Mouse (Mus musculus): ENCODE measurements at regions not wholly inside any gene's neighbourhood (a gene's known extent, or its start where the extent isn't known, plus 50 kb on each side); places are given as distances from the start of the nearest gene placed in this dataset.

DNA sequence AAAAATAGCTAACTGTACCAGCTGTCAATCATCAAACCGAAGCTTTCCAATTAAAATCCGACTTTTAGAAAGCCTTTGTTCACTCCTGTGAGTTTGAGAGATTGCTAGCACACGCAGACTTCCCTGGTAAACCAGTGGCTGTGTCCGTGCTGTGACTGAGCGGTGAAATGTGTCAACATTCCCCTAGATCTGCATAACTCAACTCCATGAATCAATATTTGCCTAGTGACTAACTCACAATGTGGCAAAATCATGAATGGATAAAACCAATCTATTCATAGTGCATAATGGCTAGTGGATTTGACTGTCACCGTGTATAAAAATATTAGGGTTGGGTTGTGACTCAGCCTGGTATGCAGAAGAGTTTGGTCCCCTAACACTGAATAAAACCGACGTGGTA, 84.4 kb upstream of the Id2 start:
- Histone ChIP-seq H3K36me3 (ENCODE audit: control insufficient read depth, insufficient read depth, low read length) (no peaks in the 10 kb centered on the region), H3K4me1 (replicated peaks; ENCODE audit: control insufficient read depth, insufficient read depth, low read length) (0 out of 2 replicates have a peak, but pooled peaks cover 2% of the 10 kb centered on the region), H3K9me3 (ENCODE audit: control insufficient read depth, low read length) (no peaks in the 10 kb centered on the region), H3K27ac (ENCODE audit: low read depth) (no peak overlapping the region), H3K9ac (ENCODE audit: low read length) (no peak overlapping the region), H3K4me2 (ENCODE audit: low read length) (no peak overlapping the region), H3K4me3 (ENCODE audit: low read depth, low read length) (no peak overlapping the region), H3K27me3 (replicated peaks; ENCODE audit: control insufficient read depth, insufficient read depth, low read length) (no peaks in the 10 kb centered on the region)
- ATAC-seq (replicated peaks; ENCODE audit: low FRiP score, low TSS enrichment, low read depth) (no peak; the same call in 1 of the 2 replicates), DNase-seq (ENCODE audit: low spot score) (no peak)
- WGBS, result 77% methylated on average over 8 of the region's 8 CpGs

DNA sequence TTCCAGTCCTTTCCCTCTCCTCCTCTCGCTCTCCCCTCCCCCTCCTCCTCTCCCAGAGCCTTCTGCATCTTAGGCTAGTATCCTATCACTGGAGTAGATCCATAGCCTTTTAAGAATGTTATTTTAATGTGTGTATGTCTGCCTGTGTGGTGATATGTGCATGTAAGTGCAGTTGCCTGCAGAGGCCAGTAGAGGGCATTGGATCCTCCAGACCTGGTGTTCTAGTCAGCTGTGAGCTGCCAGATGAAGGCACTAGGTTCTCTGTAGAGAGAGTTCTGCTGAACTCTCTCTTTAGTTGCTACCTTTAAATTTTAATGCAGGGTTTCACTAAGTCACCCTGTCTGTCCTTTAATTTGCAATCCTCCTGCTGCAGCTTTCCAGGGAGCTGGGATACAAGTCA, 83.9 kb upstream of the Id2 start:
- H3K9ac ChIP-seq (ENCODE audit: low read length), result no peak overlapping the region
- no peak for ATAC-seq (replicated peaks; ENCODE audit: low FRiP score, low TSS enrichment, low read depth)
- DNase-seq (ENCODE audit: low spot score), result no peak
- no peaks in the 10 kb centered on the region for H3K9me3 ChIP-seq (ENCODE audit: control insufficient read depth, low read length)
- no peak overlapping the region for H3K27ac ChIP-seq (ENCODE audit: low read depth)
- H3K4me1 ChIP-seq (replicated peaks; ENCODE audit: control insufficient read depth, insufficient read depth, low read length), result 0 out of 2 replicates have a peak, but pooled peaks cover 2% of the 10 kb centered on the region
- H3K4me3 ChIP-seq (ENCODE audit: low read depth, low read length), result no peak overlapping the region
- no peaks in the 10 kb centered on the region for H3K36me3 ChIP-seq (ENCODE audit: control insufficient read depth, insufficient read depth, low read length)
- 93% methylated on average over 1 of the region's 1 CpGs for WGBS
- H3K4me2 ChIP-seq (ENCODE audit: low read length), result no peak overlapping the region
- H3K27me3 ChIP-seq (replicated peaks; ENCODE audit: control insufficient read depth, insufficient read depth, low read length), result no peaks in the 10 kb centered on the region

DNA sequence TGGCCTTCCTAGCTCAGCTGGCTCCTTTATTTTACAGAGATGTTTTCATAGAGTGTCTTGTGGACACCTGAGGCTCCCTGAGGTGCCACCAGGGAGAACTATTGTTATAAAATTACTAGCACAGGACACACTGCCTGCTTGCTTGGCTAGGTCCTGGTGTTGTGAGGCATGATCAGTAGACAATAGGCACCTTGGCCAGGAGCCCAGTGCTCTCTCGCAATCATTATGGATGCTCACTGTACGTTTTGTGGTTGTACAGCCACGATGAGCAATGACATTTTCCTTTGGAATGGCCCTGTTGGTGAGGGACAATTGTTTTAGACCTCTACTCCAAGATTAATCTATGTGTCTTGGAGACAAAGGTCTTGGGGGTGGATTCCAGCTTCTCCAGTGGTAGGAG, 83.3 kb upstream of the Id2 start:
- Histone ChIP-seq H3K4me3 (ENCODE audit: low read depth, low read length) (no peak overlapping the region), H3K9me3 (ENCODE audit: control insufficient read depth, low read length) (no peaks in the 10 kb centered on the region), H3K4me1 (replicated peaks; ENCODE audit: control insufficient read depth, insufficient read depth, low read length) (0 out of 2 replicates have a peak, but pooled peaks cover 2% of the 10 kb centered on the region), H3K9ac (ENCODE audit: low read length) (no peak overlapping the region), H3K27ac (ENCODE audit: low read depth) (no peak overlapping the region), H3K36me3 (ENCODE audit: control insufficient read depth, insufficient read depth, low read length) (no peaks in the 10 kb centered on the region), H3K4me2 (ENCODE audit: low read length) (no peak overlapping the region), H3K27me3 (replicated peaks; ENCODE audit: control insufficient read depth, insufficient read depth, low read length) (no peaks in the 10 kb centered on the region)
- DNase-seq (ENCODE audit: low spot score) (no peak), ATAC-seq (replicated peaks; ENCODE audit: low FRiP score, low TSS enrichment, low read depth) (no peak)
- WGBS, result 83% methylated on average over 3 of the region's 3 CpGs

DNA sequence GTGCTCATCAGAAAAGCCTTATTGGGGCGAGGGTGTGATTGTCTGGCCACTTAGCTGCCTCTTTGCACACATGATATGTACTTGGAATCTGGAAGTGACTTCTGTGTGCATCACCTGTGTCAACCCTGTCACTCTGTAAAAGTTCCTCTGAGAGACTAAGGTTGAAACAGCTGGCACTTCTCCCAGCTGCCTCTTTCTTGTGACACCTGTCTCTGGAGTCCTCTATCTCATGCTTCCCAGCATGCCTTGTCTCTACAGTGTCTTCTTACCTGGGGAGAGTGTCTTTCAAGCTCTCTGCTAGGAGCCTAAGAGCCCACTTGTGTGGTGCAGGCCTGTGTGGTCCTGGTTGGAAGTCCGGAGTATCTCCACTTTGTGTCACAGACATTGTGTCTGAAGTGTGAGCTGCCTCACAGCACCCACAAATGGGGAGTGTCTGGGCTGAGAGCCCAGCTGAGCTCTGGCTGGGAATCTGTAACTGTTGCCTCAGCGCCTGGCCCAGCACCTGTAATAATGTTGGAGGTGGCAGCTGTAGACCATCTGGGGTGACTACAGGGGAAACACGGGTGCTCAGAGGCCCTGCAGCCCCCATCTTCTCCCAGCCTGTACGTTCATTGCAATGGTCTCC, 81.7 kb upstream of the Id2 start:
- no peaks in the 10 kb centered on the region for H3K36me3 ChIP-seq (ENCODE audit: control insufficient read depth, insufficient read depth, low read length)
- no peak for ATAC-seq (replicated peaks; ENCODE audit: low FRiP score, low TSS enrichment, low read depth)
- H3K27me3 ChIP-seq (replicated peaks; ENCODE audit: control insufficient read depth, insufficient read depth, low read length), result no peaks in the 10 kb centered on the region
- no peak overlapping the region for H3K9ac ChIP-seq (ENCODE audit: low read length)
- DNase-seq (ENCODE audit: low spot score), result no peak
- H3K4me1 ChIP-seq (replicated peaks; ENCODE audit: control insufficient read depth, insufficient read depth, low read length), result 0 out of 2 replicates have a peak, but pooled peaks cover 2% of the 10 kb centered on the region
- no peak overlapping the region for H3K4me3 ChIP-seq (ENCODE audit: low read depth, low read length)
- H3K4me2 ChIP-seq (ENCODE audit: low read length), result no peak overlapping the region
- WGBS, result 79% methylated on average over 5 of the region's 5 CpGs
- no peaks in the 10 kb centered on the region for H3K9me3 ChIP-seq (ENCODE audit: control insufficient read depth, low read length)
- H3K27ac ChIP-seq (ENCODE audit: low read depth), result no peak overlapping the region

DNA sequence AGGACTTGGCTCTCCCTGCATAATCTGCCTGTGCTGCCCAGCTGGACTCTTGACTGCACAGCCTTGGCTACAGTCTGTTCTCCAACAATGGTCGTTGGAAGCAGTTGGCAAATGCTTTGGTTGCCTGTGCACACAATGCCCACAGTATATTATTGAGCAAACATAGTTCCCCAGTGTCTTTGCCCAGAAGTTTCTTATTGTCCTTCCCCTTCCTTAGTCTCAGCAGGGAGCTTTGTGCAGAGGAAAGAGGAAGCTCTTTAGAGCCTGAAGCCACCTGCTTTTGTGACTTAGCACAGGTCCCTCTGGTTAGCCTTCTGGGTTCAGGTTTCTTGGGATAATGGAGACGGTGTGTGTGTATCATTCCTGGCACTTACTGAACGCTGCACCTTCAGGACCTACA, 80.9 kb upstream of the Id2 start:
- ATAC-seq (replicated peaks; ENCODE audit: low FRiP score, low TSS enrichment, low read depth) (no peak), DNase-seq (ENCODE audit: low spot score) (no peak)
- no peak overlapping the region for H3K9ac ChIP-seq (ENCODE audit: low read length)
- H3K4me1 ChIP-seq (replicated peaks; ENCODE audit: control insufficient read depth, insufficient read depth, low read length), result 0 out of 2 replicates have a peak, but pooled peaks cover 2% of the 10 kb centered on the region
- H3K4me2 ChIP-seq (ENCODE audit: low read length), result no peak overlapping the region
- H3K27ac ChIP-seq (ENCODE audit: low read depth), result no peak overlapping the region
- H3K4me3 ChIP-seq (ENCODE audit: low read depth, low read length), result no peak overlapping the region
- no peaks in the 10 kb centered on the region for H3K27me3 ChIP-seq (replicated peaks; ENCODE audit: control insufficient read depth, insufficient read depth, low read length)
- H3K9me3 ChIP-seq (ENCODE audit: control insufficient read depth, low read length), result no peaks in the 10 kb centered on the region
- WGBS, result 79% methylated on average over 3 of the region's 3 CpGs
- no peaks in the 10 kb centered on the region for H3K36me3 ChIP-seq (ENCODE audit: control insufficient read depth, insufficient read depth, low read length)

DNA sequence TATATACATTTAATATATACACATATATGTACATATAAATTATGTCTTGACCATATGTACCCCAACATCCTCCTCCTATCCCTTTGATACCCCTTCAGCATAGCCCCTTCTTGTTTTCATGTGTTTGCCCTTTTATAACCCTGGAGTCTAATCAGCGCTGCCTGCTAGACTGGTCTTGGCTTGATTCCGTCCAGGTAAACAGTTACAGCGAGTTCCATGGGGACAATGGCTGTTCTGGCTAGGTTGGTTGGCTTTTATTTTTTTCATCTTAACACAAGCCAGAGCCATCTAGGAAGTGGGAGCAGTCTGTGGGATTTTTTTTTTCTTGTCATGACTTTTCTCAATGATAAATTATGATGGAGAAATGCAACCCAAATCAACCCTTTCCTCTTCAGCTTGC, 79.6 kb upstream of the Id2 start:
- Histone ChIP-seq H3K4me2 (ENCODE audit: low read length) (no peak overlapping the region), H3K4me1 (replicated peaks; ENCODE audit: control insufficient read depth, insufficient read depth, low read length) (no peaks in the 10 kb centered on the region), H3K9me3 (ENCODE audit: control insufficient read depth, low read length) (no peaks in the 10 kb centered on the region), H3K27ac (ENCODE audit: low read depth) (no peak overlapping the region), H3K36me3 (ENCODE audit: control insufficient read depth, insufficient read depth, low read length) (no peaks in the 10 kb centered on the region), H3K27me3 (replicated peaks; ENCODE audit: control insufficient read depth, insufficient read depth, low read length) (no peaks in the 10 kb centered on the region), H3K9ac (ENCODE audit: low read length) (no peak overlapping the region), H3K4me3 (ENCODE audit: low read depth, low read length) (no peak overlapping the region)
- ATAC-seq (replicated peaks; ENCODE audit: low FRiP score, low TSS enrichment, low read depth), result no peak
- 46% methylated on average over 3 of the region's 3 CpGs for WGBS
- no peak for DNase-seq (ENCODE audit: low spot score)

DNA sequence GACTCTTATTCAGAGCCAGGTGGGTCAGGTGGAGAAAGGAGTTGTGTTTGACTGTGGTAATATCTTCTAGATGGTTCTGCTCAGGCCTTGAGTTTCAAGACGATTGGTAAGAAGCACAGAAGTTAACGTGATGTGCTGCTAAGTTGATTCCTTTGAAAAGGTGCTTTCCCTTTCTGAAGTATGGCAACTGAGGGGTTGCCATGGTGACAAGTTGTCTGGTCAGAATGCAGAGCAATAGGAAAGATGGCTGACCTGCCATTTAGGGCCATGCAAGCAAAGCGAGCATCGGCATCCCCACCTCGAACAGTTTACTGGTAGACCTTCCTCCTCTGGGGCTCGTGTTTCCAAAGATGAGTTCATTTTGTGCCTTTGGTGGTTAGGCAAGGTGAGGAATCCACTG, 76.1 kb upstream of the Id2 start:
- H3K9ac ChIP-seq (ENCODE audit: low read length), result no peak overlapping the region
- no peaks in the 10 kb centered on the region for H3K36me3 ChIP-seq (ENCODE audit: control insufficient read depth, insufficient read depth, low read length)
- H3K4me2 ChIP-seq (ENCODE audit: low read length), result no peak overlapping the region
- no peak for DNase-seq (ENCODE audit: low spot score)
- no peaks in the 10 kb centered on the region for H3K9me3 ChIP-seq (ENCODE audit: control insufficient read depth, low read length)
- H3K27ac ChIP-seq (ENCODE audit: low read depth), result no peak overlapping the region
- no peaks in the 10 kb centered on the region for H3K27me3 ChIP-seq (replicated peaks; ENCODE audit: control insufficient read depth, insufficient read depth, low read length)
- WGBS, result 77% methylated on average over 6 of the region's 6 CpGs
- no peak overlapping the region for H3K4me3 ChIP-seq (ENCODE audit: low read depth, low read length)
- ATAC-seq (replicated peaks; ENCODE audit: low FRiP score, low TSS enrichment, low read depth), result no peak
- H3K4me1 ChIP-seq (replicated peaks; ENCODE audit: control insufficient read depth, insufficient read depth, low read length), result no peaks in the 10 kb centered on the region

DNA sequence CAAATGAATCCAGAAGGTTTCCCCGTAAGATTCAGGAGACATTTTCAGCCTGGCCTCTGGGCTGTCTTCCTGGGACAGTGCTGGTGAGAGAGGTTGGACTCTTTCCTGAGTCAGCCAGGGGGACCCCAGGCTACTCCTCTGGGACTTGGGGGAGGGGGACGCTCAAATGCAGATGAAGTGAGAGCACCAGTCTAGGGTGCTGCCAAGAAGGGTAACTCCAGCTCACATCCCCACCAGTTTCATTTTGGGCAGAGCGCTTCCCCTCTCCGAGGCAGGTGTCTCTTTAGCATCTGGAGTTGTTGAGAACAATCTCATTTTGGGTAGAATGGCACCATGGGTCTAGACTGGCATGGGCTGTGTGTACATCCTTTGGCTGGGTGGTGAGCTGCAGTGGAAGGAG, 75.5 kb upstream of the Id2 start:
- no peak for DNase-seq (ENCODE audit: low spot score)
- Histone ChIP-seq H3K9me3 (ENCODE audit: control insufficient read depth, low read length) (no peaks in the 10 kb centered on the region), H3K36me3 (ENCODE audit: control insufficient read depth, insufficient read depth, low read length) (no peaks in the 10 kb centered on the region), H3K27ac (ENCODE audit: low read depth) (no peak overlapping the region), H3K9ac (ENCODE audit: low read length) (no peak overlapping the region), H3K4me3 (ENCODE audit: low read depth, low read length) (no peak overlapping the region), H3K4me2 (ENCODE audit: low read length) (no peak overlapping the region), H3K27me3 (replicated peaks; ENCODE audit: control insufficient read depth, insufficient read depth, low read length) (no peaks in the 10 kb centered on the region), H3K4me1 (replicated peaks; ENCODE audit: control insufficient read depth, insufficient read depth, low read length) (no peaks in the 10 kb centered on the region)
- WGBS, result 83% methylated on average over 4 of the region's 4 CpGs
- ATAC-seq (replicated peaks; ENCODE audit: low FRiP score, low TSS enrichment, low read depth), result no peak

DNA sequence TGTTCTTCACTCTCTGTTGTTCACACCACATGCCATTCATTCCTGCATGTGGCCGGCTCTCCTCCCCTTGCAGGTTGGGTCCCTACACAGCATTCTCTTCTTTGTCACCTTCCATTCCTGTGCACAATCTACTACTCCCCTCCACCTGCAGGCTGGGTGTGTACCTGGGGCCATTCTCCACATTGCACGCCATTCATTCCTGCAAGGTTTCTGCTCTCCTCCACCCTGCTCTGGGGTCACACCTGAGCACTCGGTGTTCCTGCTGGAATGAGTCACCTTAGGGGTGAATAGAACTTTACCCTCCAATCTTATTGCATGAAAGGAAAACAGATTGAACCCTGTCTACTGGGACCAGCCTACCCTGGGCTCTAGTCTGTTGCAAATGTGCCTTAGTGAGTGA, 72.7 kb upstream of the Id2 start:
- Histone ChIP-seq H3K4me1 (replicated peaks; ENCODE audit: control insufficient read depth, insufficient read depth, low read length) (no peaks in the 10 kb centered on the region), H3K9ac (ENCODE audit: low read length) (no peak overlapping the region), H3K4me2 (ENCODE audit: low read length) (no peak overlapping the region), H3K27me3 (replicated peaks; ENCODE audit: control insufficient read depth, insufficient read depth, low read length) (no peaks in the 10 kb centered on the region), H3K4me3 (ENCODE audit: low read depth, low read length) (no peak overlapping the region), H3K36me3 (ENCODE audit: control insufficient read depth, insufficient read depth, low read length) (no peaks in the 10 kb centered on the region), H3K9me3 (ENCODE audit: control insufficient read depth, low read length) (no peaks in the 10 kb centered on the region), H3K27ac (ENCODE audit: low read depth) (no peak overlapping the region)
- ATAC-seq (replicated peaks; ENCODE audit: low FRiP score, low TSS enrichment, low read depth) (0 out of 2 replicates have a peak, but pooled peaks have one; percentile 54), DNase-seq (ENCODE audit: low spot score) (no peak)
- WGBS, result 70% methylated on average over 3 of the region's 3 CpGs
